Mouse (Mus musculus): ENCODE measurements at regions not wholly inside any gene's neighbourhood (a gene's known extent, or its start where the extent isn't known, plus 50 kb on each side); places are given as distances from the start of the nearest gene placed in this dataset.

DNA sequence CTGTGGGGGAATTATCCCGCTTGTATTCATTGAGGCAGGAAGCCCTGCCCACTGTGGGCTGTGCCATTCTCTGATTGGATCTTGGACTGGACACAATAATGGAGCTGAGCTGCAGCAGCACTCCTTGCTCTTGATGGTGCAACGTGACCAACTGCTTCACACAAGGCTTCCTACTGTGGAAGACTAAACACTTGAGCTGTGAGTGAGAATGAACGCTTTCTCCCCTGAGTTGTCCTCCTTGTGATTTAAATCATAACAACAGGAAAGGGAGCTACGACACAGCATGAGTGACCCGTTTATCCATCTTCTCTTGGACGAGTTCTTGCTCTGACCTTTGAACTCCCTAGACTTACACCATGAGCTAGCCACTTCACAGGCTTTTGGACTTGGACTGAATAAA is 171.0 kb upstream of the Cops8 start:
- TF ChIP-seq CTCF (IDR thresholded peaks at IDR 0.05; ENCODE audit: low read depth, low read length) (no peak), POLR2A (IDR thresholded peaks at IDR 0.05; ENCODE audit: extremely low read depth, insufficient read depth, low read length) (no peak)

All from liver, adult 2 months (tissue).